Mouse (Mus musculus) midbrain, postnatal 0 days (tissue): ENCODE results near the gene Hspb6. TPM values are rescaled to one million over a fixed set of nuclear protein-coding genes. Genes with fewer than 3 reads are reported as not detected.

Experiments used
- ATAC-seq: fragments of 200-750 bp; cut with Nextera tagmentation; 2 replicates; pipeline ENCODE4 v1.8.0; 2017; ENCODE audit warnings: moderate number of reproducible peaks, mild to moderate bottlenecking, moderate TSS enrichment, moderate library complexity; ENCODE audit not compliant: low FRiP score
- DNase-seq: peaks from one replicate; pipeline ENCODE4 v3.0.0-alpha.2; 2015; ENCODE audit warnings: low spot score
- H3K27ac ChIP-seq: fragments of 300-500 bp; sonication (generic); 2 replicates; pipeline ENCODE4 v1.5.1; 2014; ENCODE audit warnings: low read depth, mild to moderate bottlenecking, low read length, mixed read lengths
- H3K27me3 ChIP-seq: fragments of 300-500 bp; sonication (generic); 2 replicates; pipeline ENCODE4 v1.6.1; 2014; ENCODE audit warnings: low read length, control low read depth, mixed read lengths; ENCODE audit not compliant: insufficient read depth
- H3K36me3 ChIP-seq: fragments of 300-500 bp; sonication (generic); 2 replicates; pipeline ENCODE4 v1.6.1; 2014; ENCODE audit warnings: low read length, control low read depth, mixed read lengths; ENCODE audit not compliant: insufficient read depth
- H3K4me1 ChIP-seq: fragments of 300-500 bp; sonication (generic); 2 replicates; pipeline ENCODE4 v1.6.1; 2014; ENCODE audit warnings: mild to moderate bottlenecking, control low read depth, antibody characterized with exemption, low read length, mixed read lengths; ENCODE audit not compliant: insufficient read depth
- H3K4me2 ChIP-seq: fragments of 300-500 bp; sonication (generic); 2 replicates; pipeline ENCODE4 v1.6.1; 2014; ENCODE audit warnings: low read depth, mild to moderate bottlenecking, low read length, mixed read lengths; ENCODE audit not compliant: poor library complexity, severe bottlenecking
- H3K4me3 ChIP-seq: fragments of 300-500 bp; sonication (generic); 2 replicates; pipeline ENCODE4 v1.5.1; 2014; ENCODE audit warnings: low read depth, mild to moderate bottlenecking, low read length, moderate library complexity
- H3K9ac ChIP-seq: fragments of 300-500 bp; sonication (generic); replicated peaks from 2 replicates; pipeline ENCODE4 v1.6.1; 2014; ENCODE audit warnings: mild to moderate bottlenecking, low read length, moderate library complexity, mixed read lengths; ENCODE audit not compliant: poor library complexity, severe bottlenecking
- H3K9me3 ChIP-seq: fragments of 300-500 bp; sonication (generic); 2 replicates; pipeline ENCODE4 v1.6.1; 2016; ENCODE audit warnings: low read length, control low read depth
- CTCF ChIP-seq: IDR thresholded peaks from 2 replicates; pipeline ENCODE4 v1.5.1; 2016; ENCODE audit warnings: antibody characterized with exemption, mild to moderate bottlenecking
- WGBS: fragments of 180-500 bp; shearing (Covaris S2); extraction: QIAGEN DNeasy Blood & Tissue Kit; methylation state at CpG from one replicate; pipeline ENCODE4 v1.1.7; 2014; 5-methylcytosine and 5-hydroxymethylcytosine counted together
- polyA plus RNA-seq: library from polyadenylated mRNA; unstranded; fragments of >200 nt; fragmentation: Nextera tagmentation; extraction: Ambion mirVana; gene quantifications from 2 replicates; pipeline ENCODE4 v1.2.1, GENCODE M21; 2015
- total RNA-seq: library from RNA; depleted of rRNA; stranded (reverse); fragments of >200 nt; gene quantifications from 2 replicates; pipeline ENCODE4 v1.2.3, GENCODE M21; 2014

Hspb6 gene
- total and polyA plus RNA-seq, 2 experiments from 2014 or later, result 6.2 to 13.5 TPM

DNA sequence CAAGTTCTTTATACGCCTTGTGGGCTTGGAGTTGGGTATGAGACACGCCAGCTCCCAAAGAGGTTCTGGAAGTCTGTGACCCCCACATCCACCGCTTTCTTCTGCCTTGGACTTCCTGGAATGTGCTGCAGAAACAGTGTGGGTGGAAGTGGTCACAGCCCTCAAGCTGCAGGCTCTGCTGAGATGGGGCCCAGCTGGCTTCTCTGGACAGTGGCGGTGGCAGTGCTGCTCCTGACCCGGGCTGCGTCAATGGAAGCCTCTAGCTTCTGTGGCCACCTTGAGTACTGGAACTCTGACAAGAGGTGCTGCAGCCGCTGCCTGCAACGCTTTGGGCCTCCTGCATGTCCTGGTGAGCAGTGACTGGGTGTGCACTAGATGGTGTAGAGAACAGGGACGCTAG, 14.1 kb downstream of the Hspb6 start:
- H3K27me3 ChIP-seq, result no peaks in the 10 kb centered on the region
- no peak for TF ChIP-seq CTCF
- DNase-seq (no peak), ATAC-seq (no peak)
- WGBS, result 90% methylated on average over 9 of the region's 9 CpGs
- H3K9me3 ChIP-seq, result no peaks in the 10 kb centered on the region
- no peaks in the 10 kb centered on the region for H3K4me1 ChIP-seq
- no peak overlapping the region for H3K4me2 ChIP-seq
- H3K4me3 ChIP-seq, result no peak overlapping the region
- no peak overlapping the region for H3K9ac ChIP-seq
- H3K27ac ChIP-seq, result no peak overlapping the region
- H3K36me3 ChIP-seq, result peaks cover 50% of the 10 kb centered on the region

DNA sequence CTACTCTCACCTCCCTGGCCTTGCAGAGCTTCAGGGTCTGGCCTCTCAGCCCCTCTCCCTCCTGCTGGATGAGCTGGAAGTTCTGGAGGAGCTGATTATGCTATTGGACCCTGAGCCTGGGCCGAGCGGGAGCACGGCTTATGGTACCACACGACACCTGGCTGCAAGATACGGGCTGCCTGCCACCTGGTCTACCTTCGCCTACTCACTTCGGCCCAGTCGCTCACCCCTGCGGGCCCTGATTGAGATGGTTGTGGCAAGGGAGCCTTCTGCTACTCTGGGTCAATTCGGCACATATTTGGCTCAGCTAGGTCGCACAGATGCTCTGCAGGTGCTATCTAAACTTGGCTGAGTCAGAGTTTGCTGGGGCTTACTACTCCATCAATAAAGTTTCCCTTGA, 15.6 kb downstream of the Hspb6 start:
- H3K36me3 ChIP-seq, result peaks cover 61% of the 10 kb centered on the region
- no peak for ATAC-seq

DNA sequence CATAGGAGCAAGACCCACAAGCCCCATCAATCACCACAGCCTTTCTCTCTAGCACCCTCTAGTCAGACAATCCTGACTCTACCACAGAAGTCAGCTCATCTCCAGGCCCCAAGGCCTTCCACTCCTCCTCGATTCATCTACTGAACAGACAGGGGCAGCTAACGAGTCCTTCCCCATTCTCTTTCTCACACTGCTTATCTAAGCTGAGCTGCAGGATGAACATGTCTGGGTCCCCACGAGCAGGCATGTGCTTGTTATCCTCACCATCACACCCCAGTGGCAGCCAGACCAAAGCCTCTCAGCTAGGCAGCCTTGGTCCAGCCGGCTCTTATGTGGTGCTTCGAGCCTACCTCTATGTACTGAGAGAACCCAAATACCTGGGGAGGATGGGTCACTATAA, 20.4 kb downstream of the Hspb6 start:
- WGBS, result 84% methylated on average over 5 of the region's 5 CpGs
- Histone ChIP-seq H3K36me3 (peaks cover 92% of the 10 kb centered on the region), H3K4me3 (no peak overlapping the region), H3K9me3 (no peaks in the 10 kb centered on the region), H3K9ac (no peak overlapping the region), H3K4me1 (no peaks in the 10 kb centered on the region), H3K27ac (no peak overlapping the region), H3K4me2 (no peak overlapping the region), H3K27me3 (no peaks in the 10 kb centered on the region)
- no peak for ATAC-seq
- no peak for TF ChIP-seq CTCF
- DNase-seq, result no peak

More for the DNA sequence above, 15.6 kb downstream of the Hspb6 start:
- WGBS, result 92% methylated on average over 11 of the region's 11 CpGs
- no peak for TF ChIP-seq CTCF
- no peaks in the 10 kb centered on the region for H3K27me3 ChIP-seq
- H3K4me1 ChIP-seq, result no peaks in the 10 kb centered on the region
- no peaks in the 10 kb centered on the region for H3K9me3 ChIP-seq
- no peak overlapping the region for H3K4me2 ChIP-seq
- no peak overlapping the region for H3K9ac ChIP-seq
- no peak for DNase-seq
- no peak overlapping the region for H3K27ac ChIP-seq
- H3K4me3 ChIP-seq, result no peak overlapping the region

DNA sequence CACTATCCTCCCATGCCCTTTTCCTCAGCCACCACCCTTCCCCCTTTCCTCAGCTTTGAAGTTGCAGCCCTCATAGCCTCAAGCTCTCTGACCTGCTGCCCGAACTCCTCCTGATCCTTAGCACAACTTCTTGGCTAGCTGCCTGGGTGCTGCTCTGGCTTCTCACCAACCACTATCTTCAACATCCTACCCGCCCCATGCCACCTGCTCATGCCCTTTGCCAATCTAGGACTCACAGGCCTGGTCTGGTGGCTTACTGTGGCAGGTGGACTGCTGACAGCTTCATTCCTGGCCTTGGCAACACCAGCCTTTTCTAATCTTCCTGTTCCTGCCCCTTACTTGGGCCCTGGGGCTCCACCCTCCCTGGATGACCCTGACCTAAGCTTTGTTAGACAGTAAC, 21.0 kb downstream of the Hspb6 start:
- WGBS, result 89% methylated on average over 2 of the region's 2 CpGs
- peak; percentile 35 for DNase-seq

DNA sequence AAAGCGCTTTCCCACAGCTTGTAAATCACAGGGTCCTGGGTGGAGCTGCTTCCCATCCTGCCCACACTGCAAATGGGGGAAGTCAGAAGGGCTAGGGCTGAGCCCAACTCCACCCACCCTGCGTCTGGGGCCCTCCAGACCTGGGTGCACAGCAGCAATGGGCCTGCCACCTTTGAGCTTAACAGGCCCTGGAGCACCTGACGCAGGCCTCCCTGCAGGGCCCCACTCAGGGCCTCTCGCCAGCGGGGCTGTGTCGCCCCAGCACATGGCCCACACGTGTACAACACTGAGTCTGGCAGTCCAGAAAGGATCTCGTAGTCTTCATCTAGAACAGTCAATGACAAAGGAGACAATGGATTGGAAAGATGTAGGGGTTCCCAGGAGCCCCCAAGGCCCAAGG, 28.0 kb downstream of the Hspb6 start:
- Histone ChIP-seq H3K27me3 (no peaks in the 10 kb centered on the region), H3K4me1 (no peaks in the 10 kb centered on the region), H3K9ac (no peak overlapping the region), H3K27ac (no peak overlapping the region), H3K36me3 (peaks cover 97% of the 10 kb centered on the region), H3K9me3 (no peaks in the 10 kb centered on the region), H3K4me3 (no peak overlapping the region), H3K4me2 (no peak overlapping the region)
- no peak for ATAC-seq
- no peak for TF ChIP-seq CTCF
- no peak for DNase-seq
- 92% methylated on average over 8 of the region's 8 CpGs for WGBS

More for the DNA sequence above, 21.0 kb downstream of the Hspb6 start:
- Histone ChIP-seq H3K4me2 (no peak overlapping the region), H3K4me3 (no peak overlapping the region), H3K4me1 (no peaks in the 10 kb centered on the region), H3K27ac (no peak overlapping the region), H3K9ac (no peak overlapping the region), H3K36me3 (peaks cover 94% of the 10 kb centered on the region), H3K27me3 (no peaks in the 10 kb centered on the region), H3K9me3 (no peaks in the 10 kb centered on the region)
- no peak for ATAC-seq
- TF ChIP-seq CTCF, result no peak

DNA sequence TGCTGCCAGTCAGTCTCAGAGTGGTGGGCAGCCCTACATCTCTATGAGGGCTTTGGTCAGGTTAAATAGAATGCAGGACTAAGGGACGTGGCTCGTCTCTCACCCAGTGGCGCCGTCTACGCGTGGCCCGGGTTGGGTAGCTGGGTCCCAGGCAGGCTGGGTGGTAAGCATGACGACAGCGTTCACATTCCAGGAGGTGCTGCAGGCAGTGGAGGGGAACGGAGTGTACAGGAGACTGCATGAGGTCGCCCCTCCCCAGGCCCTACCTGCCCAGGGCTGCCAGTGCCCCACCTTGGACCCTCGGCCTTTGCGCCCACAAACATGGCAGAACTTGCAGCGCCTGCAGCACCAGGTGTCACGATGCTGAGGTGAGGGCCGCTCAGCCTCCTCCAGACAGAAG, 29.6 kb downstream of the Hspb6 start:
- Histone ChIP-seq H3K4me3 (no peak overlapping the region), H3K4me2 (no peak overlapping the region), H3K36me3 (peaks cover 91% of the 10 kb centered on the region), H3K27me3 (no peaks in the 10 kb centered on the region), H3K9ac (no peak overlapping the region), H3K9me3 (no peaks in the 10 kb centered on the region), H3K27ac (no peak overlapping the region), H3K4me1 (no peaks in the 10 kb centered on the region)
- no peak for ATAC-seq
- DNase-seq, result no peak
- WGBS, result 95% methylated on average over 16 of the region's 16 CpGs
- no peak for TF ChIP-seq CTCF
